8 mouse cellular contexts compared by ENCODE assay signal in genomic region chr9:109093786-109094552, GRCm38 (mm10). TPM values are rescaled to one million over a fixed set of nuclear protein-coding genes. Genes with fewer than 3 reads are reported as not detected.
DNase-seq lines count a peak whose midpoint lies in the region; ATAC-seq and TF ChIP-seq lines count a peak whose summit lies in the region.

No protein-coding gene starts in this region.

- no peaks in the 10 kb centered on the region for H3K27me3 ChIP-seq in limb, embryonic 11.5 days (ENCODE audit: control insufficient read depth, insufficient read depth, low read length)
- no peaks in the 10 kb centered on the region for H3K27me3 ChIP-seq in midbrain, embryonic 14.5 days (ENCODE audit: control insufficient read depth, insufficient read depth, low read length)
- H3K27me3 ChIP-seq in cerebellum, adult 2 months (ENCODE audit: control insufficient read depth, insufficient read depth, low read length), result no peaks in the 10 kb centered on the region

- peak overlapping the region; percentile 100 for H3K27ac ChIP-seq in limb, embryonic 11.5 days (replicated peaks; ENCODE audit: low read depth, low read length)
- H3K27ac ChIP-seq in midbrain, embryonic 14.5 days (replicated peaks; ENCODE audit: low read depth, low read length), result peak overlapping the region; percentile 100
- no peak overlapping the region for H3K27ac ChIP-seq in cerebellum, adult 2 months (ENCODE audit: insufficient read depth, low read length)

- no peak for TF ChIP-seq CTCF in cerebellum, adult 2 months (IDR thresholded peaks at IDR 0.05; ENCODE audit: borderline replicate concordance, insufficient read depth, low read depth, low read length)

- no peaks in the 10 kb centered on the region for H3K9me3 ChIP-seq in limb, embryonic 11.5 days (ENCODE audit: control insufficient read depth, low read length)
- no peaks in the 10 kb centered on the region for H3K9me3 ChIP-seq in midbrain, embryonic 14.5 days (ENCODE audit: control insufficient read depth, low read length)

- no peak for TF ChIP-seq POLR2A in cerebellum, adult 2 months (IDR thresholded peaks at IDR 0.05; ENCODE audit: borderline replicate concordance, insufficient read depth, low read length)

- H3K36me3 ChIP-seq in limb, embryonic 11.5 days (ENCODE audit: control insufficient read depth, insufficient read depth, low read length), result no peaks in the 10 kb centered on the region
- H3K36me3 ChIP-seq in midbrain, embryonic 14.5 days (ENCODE audit: control insufficient read depth, insufficient read depth, low read length), result peaks cover 27% of the 10 kb centered on the region

- peak overlapping the region; percentile 80 for H3K4me2 ChIP-seq in limb, embryonic 11.5 days (ENCODE audit: low read depth, severe bottlenecking)
- H3K4me2 ChIP-seq in midbrain, embryonic 14.5 days (ENCODE audit: low read length), result peak overlapping the region; percentile 97

- H3K4me1 ChIP-seq in limb, embryonic 11.5 days (ENCODE audit: control insufficient read depth, insufficient read depth, low read length), result peaks cover 33% of the 10 kb centered on the region
- peaks cover 34% of the 10 kb centered on the region for H3K4me1 ChIP-seq in midbrain, embryonic 14.5 days (ENCODE audit: control insufficient read depth, insufficient read depth, low read length)
- H3K4me1 ChIP-seq in cerebellum, adult 2 months (ENCODE audit: control insufficient read depth, insufficient read depth, low read length), result no peaks in the 10 kb centered on the region

- DNase-seq in embryo, embryonic 10.5 days (ENCODE audit: low spot score), result peak; percentile 11
- no peak for DNase-seq in embryo, embryonic 11 days
- DNase-seq in heart, postnatal 4 days, result peak; percentile 70
- DNase-seq in limb, embryonic 11.5 days (ENCODE audit: low spot score), result no peak
- DNase-seq in midbrain, embryonic 14.5 days, result peak; percentile 35
- no peak for DNase-seq in cerebellum, adult 2 months
- DNase-seq in embryo, embryonic 10 days (ENCODE audit: low spot score), result no peak

- ATAC-seq in limb, embryonic 11.5 days (ENCODE audit: insufficient number of reproducible peaks, low FRiP score, low TSS enrichment, low read depth), result no peak; the same call in 1 of the 2 replicates
- ATAC-seq in midbrain, embryonic 14.5 days (ENCODE audit: low FRiP score, low TSS enrichment), result no peak
- no peak for ATAC-seq in granulocyte monocyte progenitor cell, adult 5-6 weeks (replicated peaks; ENCODE audit: poor library complexity, severe bottlenecking)

- H3K4me3 ChIP-seq in limb, embryonic 11.5 days (ENCODE audit: low read depth, low read length), result peak overlapping the region; percentile 75
- peak overlapping the region; percentile 76 for H3K4me3 ChIP-seq in midbrain, embryonic 14.5 days (replicated peaks; ENCODE audit: low read depth, low read length)
- H3K4me3 ChIP-seq in cerebellum, adult 2 months (replicated peaks; ENCODE audit: insufficient read depth, low read depth, low read length), result no peak overlapping the region

- 13% methylated on average over 11 of the region's 11 CpGs for WGBS in limb, embryonic 11.5 days
- 17% methylated on average over 11 of the region's 11 CpGs for WGBS in midbrain, embryonic 14.5 days
- WGBS in cerebellum, adult 2 months, result 34% methylated on average over 11 of the region's 11 CpGs

- no peak overlapping the region for H3K9ac ChIP-seq in limb, embryonic 11.5 days (ENCODE audit: low read length)
- peak overlapping the region; percentile 97 for H3K9ac ChIP-seq in midbrain, embryonic 14.5 days (replicated peaks; ENCODE audit: low read length)

RNA-seq across cellular contexts. Expression of gene Plxnb1, which starts 1.2 kb away (rescaled TPM):
- total RNA-seq in heart, postnatal 4 days (2021), result 10 to 100 TPM; 31.0 to 31.5 TPM
- polyA plus RNA-seq in limb, embryonic 11.5 days (2014; fragmentation: Nextera tagmentation; extraction: Ambion mirVana), result 13.7 and 15.2 TPM in 2 replicates
- polyA plus RNA-seq in midbrain, embryonic 14.5 days (2014; fragmentation: Nextera tagmentation; extraction: Ambion mirVana), result 21.7 and 22.4 TPM in 2 replicates
- total RNA-seq in granulocyte monocyte progenitor cell, adult 5-6 weeks (2014; fragmentation: Nextera tagmentation), result not detected in 2 replicates
- total RNA-seq in granulocyte monocyte progenitor cell, adult 5-6 weeks (2017), result not detected in 2 replicates
- 26.4 and 26.6 TPM in 2 replicates for polyA plus RNA-seq in cerebellum, adult 2 months (2012; rRNA removed)

RNA-seq across cellular contexts. Expression of gene Tma7, which starts 11.6 kb away (rescaled TPM):
- total RNA-seq in heart, postnatal 4 days (2021), result 100 to 1,000 TPM; 294 to 307 TPM
- 864 and 871 TPM in 2 replicates for polyA plus RNA-seq in limb, embryonic 11.5 days (2014; fragmentation: Nextera tagmentation; extraction: Ambion mirVana)
- polyA plus RNA-seq in midbrain, embryonic 14.5 days (2014; fragmentation: Nextera tagmentation; extraction: Ambion mirVana), result 733 and 824 TPM in 2 replicates
- 391 and 511 TPM in 2 replicates for total RNA-seq in granulocyte monocyte progenitor cell, adult 5-6 weeks (2014; fragmentation: Nextera tagmentation)
- 153 and 178 TPM in 2 replicates for total RNA-seq in granulocyte monocyte progenitor cell, adult 5-6 weeks (2017)
- polyA plus RNA-seq in cerebellum, adult 2 months (2012; rRNA removed), result 144 and 152 TPM in 2 replicates

RNA-seq across cellular contexts. Expression of gene Ccdc51, which starts 11.7 kb away (rescaled TPM):
- 10 to 100 TPM; 11.5 to 12.2 TPM for total RNA-seq in heart, postnatal 4 days (2021)
- 13.9 and 14.9 TPM in 2 replicates for polyA plus RNA-seq in limb, embryonic 11.5 days (2014; fragmentation: Nextera tagmentation; extraction: Ambion mirVana)
- 14.0 and 15.4 TPM in 2 replicates for polyA plus RNA-seq in midbrain, embryonic 14.5 days (2014; fragmentation: Nextera tagmentation; extraction: Ambion mirVana)
- total RNA-seq in granulocyte monocyte progenitor cell, adult 5-6 weeks (2014; fragmentation: Nextera tagmentation), result 8.3 and 9.6 TPM in 2 replicates
- total RNA-seq in granulocyte monocyte progenitor cell, adult 5-6 weeks (2017), result 11.6 and 18.0 TPM in 2 replicates
- polyA plus RNA-seq in cerebellum, adult 2 months (2012; rRNA removed), result 6.6 and 7.7 TPM in 2 replicates

RNA-seq across cellular contexts. Expression of gene Atrip, which starts 20.0 kb away (rescaled TPM):
- total RNA-seq in heart, postnatal 4 days (2021), result 10 to 100 TPM; 10.4 to 11.1 TPM
- polyA plus RNA-seq in limb, embryonic 11.5 days (2014; fragmentation: Nextera tagmentation; extraction: Ambion mirVana), result 28.4 and 30.6 TPM in 2 replicates
- 26.5 and 28.6 TPM in 2 replicates for polyA plus RNA-seq in midbrain, embryonic 14.5 days (2014; fragmentation: Nextera tagmentation; extraction: Ambion mirVana)
- 13.5 and 26.7 TPM in 2 replicates for total RNA-seq in granulocyte monocyte progenitor cell, adult 5-6 weeks (2014; fragmentation: Nextera tagmentation)
- 22.2 and 30.6 TPM in 2 replicates for total RNA-seq in granulocyte monocyte progenitor cell, adult 5-6 weeks (2017)
- polyA plus RNA-seq in cerebellum, adult 2 months (2012; rRNA removed), result 38.0 and 39.1 TPM in 2 replicates

RNA-seq across cellular contexts. Expression of gene Trex1, which starts 34.4 kb away (rescaled TPM):
- total RNA-seq in heart, postnatal 4 days (2021), result 1 to 10 TPM; 9.1 to 9.3 TPM
- polyA plus RNA-seq in limb, embryonic 11.5 days (2014; fragmentation: Nextera tagmentation; extraction: Ambion mirVana), result 5.5 and 8.2 TPM in 2 replicates
- 15.3 and 18.8 TPM in 2 replicates for polyA plus RNA-seq in midbrain, embryonic 14.5 days (2014; fragmentation: Nextera tagmentation; extraction: Ambion mirVana)
- total RNA-seq in granulocyte monocyte progenitor cell, adult 5-6 weeks (2014; fragmentation: Nextera tagmentation), result 23.5 and 32.3 TPM in 2 replicates
- total RNA-seq in granulocyte monocyte progenitor cell, adult 5-6 weeks (2017), result 17.1 and 17.8 TPM in 2 replicates
- polyA plus RNA-seq in cerebellum, adult 2 months (2012; rRNA removed), result 39.9 and 40.4 TPM in 2 replicates

Comparison
In these comparisons a context has a peak if more than half of its experiments do, and no peak if none do; other contexts are left out.
1. DNase-seq: peak in embryo, embryonic 10.5 days (single experiment), heart, postnatal 4 days (single experiment) and midbrain, embryonic 14.5 days (single experiment); none in embryo, embryonic 11 days (single experiment), limb, embryonic 11.5 days (single experiment), cerebellum, adult 2 months (0 of 2) and embryo, embryonic 10 days (single experiment).